Mouse (Mus musculus) midbrain, embryonic 16.5 days (tissue): Measurements from ENCODE around the gene Uchl4. TPM values are rescaled to one million over a fixed set of nuclear protein-coding genes. Genes with fewer than 3 reads are reported as not detected.

Experiments
- ATAC-seq: fragments of 200-750 bp; cut with Nextera tagmentation; 2 replicates; pipeline ENCODE4 v1.8.0; 2017; ENCODE audit warnings: moderate TSS enrichment
- H3K27ac ChIP-seq: fragments of 300-500 bp; sonication (generic); 2 replicates; pipeline ENCODE4 v1.5.1; 2014; ENCODE audit warnings: mild to moderate bottlenecking, low read length, mixed read lengths
- H3K27me3 ChIP-seq: fragments of 300-500 bp; sonication (generic); 2 replicates; pipeline ENCODE4 v1.6.1; 2014; ENCODE audit warnings: low read depth, low read length, mixed read lengths; ENCODE audit not compliant: control insufficient read depth, insufficient read depth
- H3K36me3 ChIP-seq: fragments of 300-500 bp; sonication (generic); 2 replicates; pipeline ENCODE4 v1.6.1; 2014; ENCODE audit warnings: mild to moderate bottlenecking, low read length, moderate library complexity, mixed read lengths; ENCODE audit not compliant: control insufficient read depth, insufficient read depth
- H3K4me1 ChIP-seq: fragments of 300-500 bp; sonication (generic); 2 replicates; pipeline ENCODE4 v1.6.1; 2014; ENCODE audit warnings: mild to moderate bottlenecking, low read length, mixed read lengths; ENCODE audit not compliant: control insufficient read depth, insufficient read depth
- H3K4me2 ChIP-seq: fragments of 300-500 bp; sonication (generic); 2 replicates; pipeline ENCODE4 v1.6.1; 2014; ENCODE audit warnings: mild to moderate bottlenecking, low read length, mixed read lengths
- H3K4me3 ChIP-seq: fragments of 300-500 bp; sonication (generic); 2 replicates; pipeline ENCODE4 v1.5.1; 2014; ENCODE audit warnings: low read depth, mild to moderate bottlenecking, low read length, moderate library complexity, mixed read lengths
- H3K9ac ChIP-seq: fragments of 300-500 bp; sonication (generic); 2 replicates; pipeline ENCODE4 v1.6.1; 2014; ENCODE audit warnings: low read depth, low read length, mixed read lengths
- H3K9me3 ChIP-seq: fragments of 300-500 bp; sonication (generic); replicated peaks from 2 replicates; pipeline ENCODE4 v1.6.1; 2014; ENCODE audit warnings: mild to moderate bottlenecking, low read length, mixed read lengths; ENCODE audit not compliant: control insufficient read depth, poor library complexity, severe bottlenecking
- WGBS: fragments of 180-500 bp; shearing (Covaris S2); extraction: QIAGEN DNeasy Blood & Tissue Kit; methylation state at CpG from one replicate; pipeline ENCODE4 v1.1.7; 2014; 5-methylcytosine and 5-hydroxymethylcytosine counted together
- polyA plus RNA-seq: library from polyadenylated mRNA; unstranded; fragments of >200 nt; fragmentation: Nextera tagmentation; extraction: Ambion mirVana; gene quantifications from 2 replicates; pipeline ENCODE4 v1.2.1, GENCODE M21; 2015

The Uchl4 gene
- polyA plus RNA-seq, 1 experiment from 2014 or later, result 2.9 TPM

DNA sequence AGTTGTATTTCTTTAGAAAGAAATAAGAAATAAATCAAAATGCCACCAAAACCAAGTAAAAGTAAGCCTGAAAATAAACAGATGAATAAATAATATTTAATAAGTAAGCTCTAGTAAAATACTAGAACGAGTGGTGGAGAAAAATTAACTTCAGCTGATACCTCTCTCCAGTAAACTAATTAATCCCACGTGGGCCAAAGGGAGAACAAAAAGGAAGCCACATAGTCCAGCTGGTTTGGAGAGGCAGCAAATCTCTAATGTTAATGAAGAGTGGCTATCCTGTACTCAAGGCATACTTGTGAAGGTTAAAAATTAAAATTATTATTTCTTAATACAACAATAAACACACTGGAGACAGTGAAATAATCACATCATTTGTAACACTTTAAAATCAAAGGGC is 5.1 kb downstream of the Uchl4 start:
- ATAC-seq, result no peak
- 57% methylated on average over 2 of the region's 2 CpGs for WGBS

DNA sequence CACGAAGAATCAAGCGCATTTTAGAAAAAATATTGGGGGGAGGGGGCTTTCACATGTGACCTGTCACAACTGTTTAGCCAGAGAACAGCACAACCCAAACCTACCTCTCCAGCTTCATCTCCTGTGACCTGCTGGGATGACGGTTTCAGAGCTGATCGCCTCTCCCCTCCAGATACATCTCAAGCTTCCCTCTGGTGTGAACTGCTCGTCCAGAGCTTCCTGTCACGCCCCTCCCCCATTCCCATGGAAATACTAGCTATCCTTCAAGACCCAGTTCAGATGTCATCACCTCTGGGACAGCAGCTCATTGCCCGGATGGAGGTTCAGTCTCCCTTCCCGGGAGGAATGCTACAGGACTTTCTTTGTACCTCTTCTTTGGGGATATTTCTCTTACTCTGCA is 5.7 kb downstream of the Uchl4 start:
- H3K27ac ChIP-seq, result no peak overlapping the region
- no peak overlapping the region for H3K4me2 ChIP-seq
- no peaks in the 10 kb centered on the region for H3K9me3 ChIP-seq
- H3K4me1 ChIP-seq, result peaks cover 3% of the 10 kb centered on the region; the same call in 1 of the 2 replicates
- no peak for ATAC-seq
- no peaks in the 10 kb centered on the region for H3K27me3 ChIP-seq
- H3K9ac ChIP-seq, result no peak overlapping the region
- H3K36me3 ChIP-seq, result no peaks in the 10 kb centered on the region
- WGBS, result 65% methylated on average over 8 of the region's 8 CpGs
- H3K4me3 ChIP-seq, result no peak overlapping the region

More for the DNA sequence above, 5.1 kb downstream of the Uchl4 start:
- Histone ChIP-seq H3K4me2 (no peak overlapping the region), H3K4me3 (no peak overlapping the region), H3K27me3 (no peaks in the 10 kb centered on the region), H3K4me1 (peaks cover 3% of the 10 kb centered on the region; the same call in 1 of the 2 replicates), H3K9me3 (no peaks in the 10 kb centered on the region), H3K9ac (no peak overlapping the region), H3K27ac (no peak overlapping the region), H3K36me3 (no peaks in the 10 kb centered on the region)

DNA sequence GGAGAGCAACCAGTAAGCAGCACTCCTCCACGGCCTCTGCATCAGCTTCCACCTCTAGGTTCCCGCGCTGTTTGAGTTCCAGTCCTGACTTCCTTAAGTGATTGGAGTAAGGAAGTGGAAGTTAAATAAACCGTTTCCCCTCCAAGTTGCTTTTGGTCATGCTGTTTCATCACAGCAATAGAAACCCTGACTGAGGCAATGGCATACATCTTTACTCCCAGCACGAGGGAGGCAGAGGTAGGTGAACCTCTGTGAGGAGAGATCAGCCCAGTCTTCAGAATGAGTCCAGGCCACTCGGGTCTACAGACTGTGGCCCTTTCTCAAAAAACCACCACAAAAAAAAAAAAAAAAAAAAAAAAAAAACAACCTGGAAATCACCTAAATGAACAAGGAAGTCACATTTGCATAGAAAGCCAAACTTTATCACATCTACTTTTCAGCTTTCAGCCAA is 7.4 kb downstream of the Uchl4 start:
- H3K4me1 ChIP-seq, result peaks cover 3% of the 10 kb centered on the region; the same call in 1 of the 2 replicates
- WGBS, result 73% methylated on average over 6 of the region's 6 CpGs
- no peaks in the 10 kb centered on the region for H3K36me3 ChIP-seq
- H3K4me3 ChIP-seq, result no peak overlapping the region
- H3K27ac ChIP-seq, result no peak overlapping the region
- no peaks in the 10 kb centered on the region for H3K27me3 ChIP-seq
- H3K9ac ChIP-seq, result no peak overlapping the region
- no peak overlapping the region for H3K4me2 ChIP-seq
- ATAC-seq, result no peak
- no peaks in the 10 kb centered on the region for H3K9me3 ChIP-seq

DNA sequence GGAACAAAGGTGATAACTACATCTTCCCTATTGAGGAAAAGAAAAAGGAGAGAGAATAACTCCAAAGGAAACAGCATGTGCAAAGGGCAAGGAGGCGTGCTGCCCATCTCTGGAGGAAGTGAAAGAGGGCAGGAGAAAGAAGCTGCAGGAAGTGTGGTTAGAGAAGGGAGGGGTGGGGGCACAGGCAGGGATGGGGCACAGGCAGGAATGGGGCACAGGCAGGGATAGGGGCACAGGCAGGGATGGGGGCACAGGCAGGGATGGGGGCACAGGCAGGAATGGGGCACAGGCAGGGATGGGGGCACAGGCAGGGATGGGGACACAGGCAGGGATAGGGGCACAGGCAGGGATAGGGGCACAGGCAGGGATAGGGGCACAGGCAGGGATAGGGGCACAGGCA is 14.4 kb downstream of the Uchl4 start:
- H3K27ac ChIP-seq, result no peak overlapping the region
- peaks cover 15% of the 10 kb centered on the region for H3K4me1 ChIP-seq
- H3K36me3 ChIP-seq, result no peaks in the 10 kb centered on the region
- no peak for ATAC-seq
- 78% methylated on average over 1 of the region's 1 CpGs for WGBS
- H3K9ac ChIP-seq, result no peak overlapping the region
- no peaks in the 10 kb centered on the region for H3K27me3 ChIP-seq
- H3K9me3 ChIP-seq, result no peaks in the 10 kb centered on the region
- no peak overlapping the region for H3K4me2 ChIP-seq
- H3K4me3 ChIP-seq, result no peak overlapping the region

DNA sequence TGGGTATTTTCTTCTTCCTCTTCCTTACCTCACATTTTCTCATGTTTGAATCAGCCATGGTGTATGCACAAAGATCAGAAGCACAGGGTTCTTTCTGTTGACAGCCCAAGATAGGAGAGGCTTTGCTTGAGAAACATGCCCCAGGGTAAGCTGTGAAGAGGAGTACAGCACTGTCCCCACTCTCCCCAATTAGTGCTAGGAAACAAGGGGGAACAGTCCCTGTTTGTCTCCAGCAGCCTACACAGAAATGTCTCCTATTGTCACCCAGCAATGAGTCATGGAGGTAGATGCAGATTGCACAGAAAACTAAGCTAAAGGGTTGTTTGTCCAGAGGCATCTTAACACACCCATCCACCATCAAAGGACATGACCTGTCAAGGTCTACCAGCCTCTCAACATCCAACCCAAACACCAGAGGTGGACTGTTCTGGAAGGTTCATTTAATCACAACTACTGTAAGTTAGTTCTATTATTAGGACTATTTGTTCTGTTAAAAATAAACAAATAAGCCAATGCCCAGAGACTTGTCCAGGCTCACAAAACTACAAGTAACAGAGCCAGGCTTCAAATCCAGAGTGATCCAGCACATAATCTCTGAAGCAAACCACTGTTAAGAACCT is 15.2 kb downstream of the Uchl4 start:
- no peak overlapping the region for H3K9ac ChIP-seq
- H3K4me3 ChIP-seq, result no peak overlapping the region
- H3K9me3 ChIP-seq, result no peaks in the 10 kb centered on the region
- peaks cover 15% of the 10 kb centered on the region for H3K4me1 ChIP-seq
- no peak overlapping the region for H3K27ac ChIP-seq
- H3K36me3 ChIP-seq, result no peaks in the 10 kb centered on the region
- H3K4me2 ChIP-seq, result no peak overlapping the region
- no peaks in the 10 kb centered on the region for H3K27me3 ChIP-seq
- ATAC-seq, result no peak

DNA sequence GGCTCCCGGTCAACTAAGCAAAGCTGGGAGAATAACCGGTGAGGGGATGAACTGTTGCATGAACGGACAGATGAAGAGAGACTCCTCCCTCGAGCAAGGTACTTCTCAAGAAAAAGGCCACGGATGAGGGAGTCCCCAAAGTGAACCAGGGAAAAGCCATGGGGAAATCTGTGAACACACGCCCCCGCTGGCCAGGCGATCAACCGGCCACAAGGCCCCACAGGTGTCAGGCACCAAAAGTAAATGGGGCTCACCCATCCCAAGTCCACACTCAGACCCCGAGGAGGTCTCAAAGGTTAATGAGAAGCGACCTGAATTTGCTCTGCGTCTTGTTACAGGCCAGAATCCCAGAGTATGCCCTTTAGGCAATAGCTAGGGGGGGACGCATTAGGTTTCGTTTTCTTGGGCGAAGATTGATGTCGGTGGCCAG is 17.6 kb downstream of the Uchl4 start:
- ATAC-seq, result no peak
- Histone ChIP-seq H3K36me3 (no peaks in the 10 kb centered on the region), H3K4me1 (peaks cover 15% of the 10 kb centered on the region), H3K9me3 (no peaks in the 10 kb centered on the region), H3K27me3 (no peaks in the 10 kb centered on the region), H3K27ac (peak overlapping the region; percentile 92), H3K9ac (peak overlapping the region; percentile 88), H3K4me2 (peak overlapping the region; percentile 60), H3K4me3 (peak overlapping the region; percentile 93)
- 0% methylated on average over 16 of the region's 16 CpGs for WGBS

DNA sequence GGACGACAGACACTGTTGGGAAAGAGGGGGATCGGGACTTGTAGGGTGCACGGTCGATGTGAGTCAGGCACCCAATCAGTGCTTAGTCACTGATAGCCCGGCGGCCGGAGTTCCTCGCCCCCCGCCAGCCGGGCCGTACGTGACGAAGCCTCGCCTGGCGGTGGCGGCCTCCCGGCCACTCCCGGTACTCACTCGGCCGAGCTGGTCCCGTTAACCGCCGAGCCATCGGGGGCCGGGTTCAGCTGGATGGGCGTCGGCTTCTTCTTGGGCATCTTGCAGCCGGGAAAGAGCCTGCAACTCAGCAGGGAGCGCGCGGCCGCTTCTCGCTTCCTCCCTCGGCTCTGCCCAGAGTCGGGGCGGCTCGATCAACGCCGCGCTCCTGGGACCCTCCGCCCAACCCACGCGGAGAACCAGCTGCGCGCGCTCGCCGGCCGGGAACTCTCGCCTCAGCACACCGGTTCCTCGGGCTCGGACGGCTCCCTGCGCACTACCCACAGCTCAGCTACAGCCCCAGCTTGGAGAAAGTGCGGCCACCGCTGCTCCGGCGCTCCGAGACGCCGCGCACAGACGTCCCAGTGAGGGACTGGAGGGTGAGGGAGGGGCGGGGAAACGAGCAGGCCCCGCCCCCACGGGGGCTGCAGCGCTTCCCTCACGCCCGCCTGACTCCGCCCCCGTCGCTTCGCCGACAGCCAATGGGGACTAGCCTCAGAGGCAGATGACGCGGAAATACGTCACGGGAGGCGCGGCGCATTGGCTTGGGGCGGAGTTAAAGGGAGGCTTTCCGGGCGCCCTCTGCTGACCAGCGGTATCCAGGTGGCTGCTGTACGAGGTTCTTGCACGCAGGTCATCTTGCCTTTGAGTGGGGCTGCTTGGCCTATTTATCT is 18.3 kb downstream of the Uchl4 start, which contains the start of gene Map2k1:
Gene Map2k1, minus strand, starts transcription at position 611 of the 884 bp plus-strand sequence.
- Histone ChIP-seq H3K27me3 (no peaks in the 10 kb centered on the region), H3K36me3 (no peaks in the 10 kb centered on the region), H3K9me3 (no peaks in the 10 kb centered on the region), H3K4me2 (peak within 1 kb of the TSS; percentile 60), H3K4me1 (peaks cover 15% of the 10 kb centered on the region), H3K4me3 (peak within 1 kb of the TSS; percentile 93), H3K9ac (peak within 1 kb of the TSS; percentile 88), H3K27ac (peak within 1 kb of the TSS; percentile 92)
- peak; percentile 98 for ATAC-seq
- under 1% methylated on average over 89 of the region's 89 CpGs for WGBS

DNA sequence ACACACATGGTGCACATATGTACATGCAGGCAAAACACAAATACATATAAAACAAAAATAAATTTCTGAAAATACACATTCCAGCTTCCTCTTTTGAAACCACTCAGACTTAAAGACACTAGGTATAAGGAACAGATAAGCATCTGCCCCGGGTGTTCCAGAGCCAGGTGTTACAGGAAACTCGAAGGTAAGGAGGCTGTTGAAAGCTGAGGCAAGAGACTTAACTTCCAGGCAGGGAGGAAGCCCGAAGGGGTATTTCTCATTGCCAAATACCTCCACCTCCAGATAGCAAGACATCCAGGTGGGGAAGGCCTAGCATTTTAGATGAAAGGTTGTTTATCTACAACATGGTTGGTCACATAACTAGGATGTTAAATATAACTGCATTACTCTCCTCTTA is 20.4 kb downstream of the Uchl4 start:
- ATAC-seq, result no peak
- Histone ChIP-seq H3K4me3 (no peak overlapping the region), H3K27ac (no peak overlapping the region), H3K4me1 (peaks cover 15% of the 10 kb centered on the region), H3K9ac (no peak overlapping the region), H3K27me3 (no peaks in the 10 kb centered on the region), H3K9me3 (no peaks in the 10 kb centered on the region), H3K36me3 (no peaks in the 10 kb centered on the region), H3K4me2 (no peak overlapping the region)
- WGBS, result 75% methylated on average over 3 of the region's 3 CpGs

DNA sequence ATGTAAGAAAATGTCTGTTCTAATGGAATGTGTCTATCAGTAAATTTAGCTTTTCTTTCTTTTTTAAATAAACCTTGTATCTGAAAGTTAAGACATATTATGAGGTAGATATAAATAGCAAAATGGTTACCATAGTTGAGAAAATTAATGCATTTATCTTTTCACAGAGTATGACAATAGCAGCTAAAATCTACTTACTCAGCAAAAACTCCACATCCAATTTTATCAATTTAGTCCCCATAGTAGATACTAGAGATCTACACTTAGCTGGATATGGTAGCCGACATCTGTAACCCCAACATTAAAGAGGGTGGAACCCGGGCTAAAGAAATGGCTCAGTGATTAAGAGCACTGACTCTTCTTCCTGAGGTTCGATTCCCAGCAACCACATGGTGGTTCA is 21.2 kb downstream of the Uchl4 start:
- H3K27me3 ChIP-seq, result no peaks in the 10 kb centered on the region
- H3K4me3 ChIP-seq, result no peak overlapping the region
- no peak overlapping the region for H3K4me2 ChIP-seq
- H3K9me3 ChIP-seq, result no peaks in the 10 kb centered on the region
- peaks cover 12% of the 10 kb centered on the region for H3K4me1 ChIP-seq
- H3K36me3 ChIP-seq, result no peaks in the 10 kb centered on the region
- no peak overlapping the region for H3K27ac ChIP-seq
- no peak overlapping the region for H3K9ac ChIP-seq
- 88% methylated on average over 3 of the region's 3 CpGs for WGBS
- ATAC-seq, result no peak
